Mouse (Mus musculus) cerebellum, postnatal 4 days (tissue): ENCODE data around the gene Adap1.

Experiments
- DNase-seq, 2 experiments: peaks; one replicate each; pipeline ENCODE4 v3.0.0; 2022; ENCODE audit warnings: low spot score in 2 of 2, mixed read lengths in 1 of 2

The Adap1 gene

DNA sequence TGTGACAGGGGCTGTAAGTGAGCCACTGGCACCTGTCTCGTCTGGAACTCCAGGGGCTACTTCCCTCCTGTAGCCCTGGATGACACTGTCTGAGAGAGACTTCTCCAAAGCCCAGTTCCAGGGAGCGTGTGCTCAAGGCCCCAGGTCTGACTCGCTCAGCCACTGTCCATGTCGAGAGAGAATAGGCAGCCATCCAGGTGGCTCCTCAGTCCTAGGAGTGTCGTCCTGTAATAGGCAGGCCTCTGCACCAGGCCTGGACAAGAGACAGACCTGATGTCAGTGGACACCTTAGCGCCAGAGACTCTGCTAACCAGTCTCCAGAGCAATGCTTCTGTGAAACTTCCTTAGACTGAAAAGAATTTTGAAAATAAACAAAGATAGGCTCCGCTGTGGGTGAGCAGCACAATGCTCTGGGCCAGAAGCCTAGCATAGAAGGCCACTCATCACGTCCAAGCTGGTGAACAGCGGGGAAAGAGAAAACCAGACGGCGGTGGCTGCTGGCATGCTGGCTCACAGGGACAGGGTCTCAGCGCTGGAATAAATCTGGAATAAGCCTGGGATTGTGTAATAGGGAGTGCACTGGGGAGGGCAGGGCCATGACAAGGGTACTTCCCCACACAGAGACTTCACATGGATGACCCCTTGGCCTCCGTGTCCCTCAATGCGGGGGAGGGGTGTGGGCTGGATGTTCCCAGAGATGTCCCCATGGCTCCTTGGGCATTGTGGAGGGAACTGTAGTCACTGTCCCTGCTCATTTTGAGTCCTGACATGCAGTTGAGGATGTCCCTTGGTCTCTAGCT, 39.1 kb downstream of the Adap1 start:
- no peak for DNase-seq

DNA sequence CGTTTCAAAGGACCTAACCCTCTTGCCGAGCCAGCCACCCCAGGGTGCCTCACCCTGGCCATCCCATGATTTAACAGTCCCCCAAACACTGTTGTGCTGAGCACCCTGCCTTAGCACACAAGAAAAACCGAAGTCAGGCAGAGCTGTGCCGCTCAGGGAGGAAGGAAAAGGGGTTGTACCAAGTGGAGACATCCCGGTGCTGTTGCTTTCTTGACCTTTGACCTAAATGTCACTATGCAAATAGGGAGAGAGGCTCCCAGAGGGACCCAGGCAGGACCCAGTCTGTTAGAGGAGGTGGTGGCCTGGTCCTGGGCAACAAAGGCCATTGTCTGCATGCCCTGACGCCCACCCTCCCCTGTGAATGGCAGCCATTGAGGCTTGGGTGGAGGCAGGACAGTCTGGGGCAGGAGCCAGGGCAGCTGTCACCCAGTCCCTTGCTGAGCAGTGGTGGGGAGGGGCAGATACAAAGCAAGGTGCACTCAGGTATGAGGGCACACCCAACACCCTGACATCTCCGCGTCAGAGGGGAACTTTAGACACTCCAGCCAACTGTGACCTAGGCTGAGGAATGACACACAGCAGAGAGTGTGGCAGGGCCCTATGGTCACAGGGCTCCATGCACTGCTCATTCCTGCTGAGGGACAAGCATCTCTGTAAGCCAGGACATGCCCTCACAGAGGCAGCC, 39.9 kb downstream of the Adap1 start:
- no peak for DNase-seq

DNA sequence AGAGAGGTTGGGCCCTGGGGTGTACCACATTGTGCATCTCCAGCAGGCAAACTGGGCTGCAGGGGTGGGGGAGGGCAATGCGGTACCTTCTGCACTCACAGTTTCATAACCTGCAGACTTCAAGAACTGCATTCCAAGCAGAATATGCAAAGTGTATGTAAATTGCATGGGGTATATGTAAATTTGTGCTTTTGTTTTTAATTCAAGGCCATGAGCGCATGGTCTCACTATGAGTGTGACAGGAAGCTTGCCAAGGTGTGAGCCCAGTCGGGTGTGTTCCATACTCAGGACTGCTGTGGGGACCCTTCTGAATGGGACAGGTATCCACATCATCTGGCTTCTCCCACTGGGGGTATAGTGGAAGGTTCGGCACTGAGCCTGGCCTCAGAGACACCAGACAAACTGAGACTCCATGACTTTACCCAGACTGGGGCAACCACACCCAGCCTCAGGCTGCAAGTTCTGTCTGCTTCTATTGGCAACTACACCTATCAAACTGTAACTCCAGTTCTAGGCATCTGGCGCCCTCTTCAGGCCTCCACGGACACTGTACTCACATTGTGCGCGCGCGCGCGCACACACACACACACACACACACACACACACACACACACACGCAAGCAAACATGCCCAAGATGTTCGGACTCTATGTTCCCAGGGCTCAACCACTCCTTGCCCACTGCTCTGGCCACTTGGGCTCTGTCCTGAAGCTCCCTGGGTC, 41.8 kb downstream of the Adap1 start:
- DNase-seq, result no peak

DNA sequence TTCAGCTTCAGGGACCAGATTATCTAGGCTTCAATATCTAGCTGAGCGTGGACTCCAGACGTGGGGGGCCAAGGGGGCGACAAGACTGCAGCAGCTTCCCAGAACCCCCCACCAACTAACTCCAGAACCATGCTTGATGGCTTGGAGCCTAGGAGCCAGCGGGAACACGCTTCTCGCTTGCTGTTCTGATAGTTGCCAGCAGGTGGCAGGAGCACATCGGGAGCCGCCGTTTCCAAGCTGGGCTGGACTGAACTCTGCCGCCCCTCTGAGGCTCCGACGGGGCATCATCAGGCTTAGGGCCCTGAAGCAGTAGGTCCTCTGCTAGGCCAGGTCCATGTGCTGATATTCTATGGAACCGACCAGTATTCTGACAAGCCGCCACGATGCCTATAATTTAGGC, 43.2 kb downstream of the Adap1 start:
- DNase-seq, result peak; percentile 89 to 90

DNA sequence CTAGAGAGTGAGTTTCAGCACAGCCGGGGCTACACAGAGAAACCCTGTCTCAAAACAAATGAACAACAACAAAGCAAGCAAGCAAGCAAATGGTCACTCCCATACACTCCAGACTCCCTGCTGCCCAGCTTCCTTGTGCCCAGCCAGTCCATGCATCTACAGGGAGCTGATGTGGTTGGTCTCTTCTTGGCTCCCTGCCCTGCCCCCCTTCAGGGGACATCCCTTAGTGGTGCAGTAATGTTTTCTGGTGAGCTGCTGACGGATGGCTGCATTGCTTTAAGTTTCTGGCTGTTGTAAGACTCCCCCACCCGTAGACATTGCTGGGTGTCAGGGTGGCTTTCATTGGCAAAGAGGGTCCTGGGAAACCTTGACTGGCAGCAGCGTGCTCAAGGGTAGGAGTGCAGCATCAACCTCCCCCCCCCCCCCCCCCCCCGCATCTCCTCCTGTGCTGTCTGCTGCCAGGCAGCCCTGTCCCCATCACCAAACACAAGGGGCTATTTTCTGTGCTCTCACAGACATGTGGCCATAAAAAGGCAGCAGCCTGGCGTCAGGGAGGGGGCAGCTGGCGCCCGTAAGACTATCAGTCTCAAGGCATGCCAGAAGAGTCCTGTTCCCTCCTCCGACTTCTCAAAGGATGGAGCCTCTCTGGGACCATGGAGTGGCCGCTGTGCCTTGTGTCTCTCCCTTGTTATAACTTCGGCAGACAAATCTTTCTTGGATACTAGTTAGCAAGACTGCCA, 43.9 kb downstream of the Adap1 start:
- DNase-seq, result no peak

DNA sequence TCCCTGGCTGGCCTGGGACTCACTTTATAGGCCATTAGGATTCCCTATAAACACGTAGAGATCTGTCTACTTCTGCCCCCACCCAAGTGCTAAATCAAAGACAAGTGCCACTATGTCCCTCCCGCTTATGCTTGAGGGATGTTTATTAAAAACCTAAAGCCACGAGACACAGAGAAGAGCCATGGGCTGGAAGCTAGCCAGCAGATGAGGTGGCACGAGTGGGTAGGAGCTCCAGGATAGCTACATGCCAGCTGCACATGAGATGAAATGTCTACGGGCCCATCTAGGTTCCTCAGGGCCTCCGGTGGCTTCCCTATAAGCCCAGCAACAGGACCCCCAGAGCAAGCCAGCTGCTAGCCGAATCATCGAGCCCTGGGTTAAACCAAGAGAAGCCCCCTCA, 48.1 kb downstream of the Adap1 start:
- DNase-seq, result no peak

DNA sequence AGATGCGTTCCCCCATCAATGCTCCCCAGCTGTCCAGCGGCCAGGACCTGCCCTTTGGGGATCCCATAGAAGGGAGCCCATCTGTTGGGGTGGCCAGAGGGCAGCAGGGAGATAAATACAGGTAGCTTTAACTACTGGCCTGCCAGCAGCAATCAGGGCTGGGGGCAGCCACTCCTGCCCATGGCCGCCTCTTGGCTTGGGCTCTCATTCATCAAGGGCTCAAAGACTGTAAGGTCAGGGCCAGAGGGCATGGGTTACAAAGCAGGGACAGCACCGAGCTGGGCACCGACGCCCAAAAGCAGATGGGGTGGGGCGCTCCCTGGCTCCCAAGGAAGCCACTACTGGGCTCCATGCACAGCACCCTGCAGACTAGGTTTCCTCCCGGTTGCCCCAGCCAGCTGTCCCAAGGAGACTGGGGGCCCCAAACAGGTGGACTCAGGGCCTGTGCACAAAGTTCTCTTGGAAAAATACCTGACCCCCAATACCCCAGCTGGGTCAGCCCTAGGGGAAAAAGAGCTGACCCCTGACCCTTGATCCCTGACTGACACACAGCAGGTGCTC, 53.3 kb downstream of the Adap1 start:
- no peak for DNase-seq

DNA sequence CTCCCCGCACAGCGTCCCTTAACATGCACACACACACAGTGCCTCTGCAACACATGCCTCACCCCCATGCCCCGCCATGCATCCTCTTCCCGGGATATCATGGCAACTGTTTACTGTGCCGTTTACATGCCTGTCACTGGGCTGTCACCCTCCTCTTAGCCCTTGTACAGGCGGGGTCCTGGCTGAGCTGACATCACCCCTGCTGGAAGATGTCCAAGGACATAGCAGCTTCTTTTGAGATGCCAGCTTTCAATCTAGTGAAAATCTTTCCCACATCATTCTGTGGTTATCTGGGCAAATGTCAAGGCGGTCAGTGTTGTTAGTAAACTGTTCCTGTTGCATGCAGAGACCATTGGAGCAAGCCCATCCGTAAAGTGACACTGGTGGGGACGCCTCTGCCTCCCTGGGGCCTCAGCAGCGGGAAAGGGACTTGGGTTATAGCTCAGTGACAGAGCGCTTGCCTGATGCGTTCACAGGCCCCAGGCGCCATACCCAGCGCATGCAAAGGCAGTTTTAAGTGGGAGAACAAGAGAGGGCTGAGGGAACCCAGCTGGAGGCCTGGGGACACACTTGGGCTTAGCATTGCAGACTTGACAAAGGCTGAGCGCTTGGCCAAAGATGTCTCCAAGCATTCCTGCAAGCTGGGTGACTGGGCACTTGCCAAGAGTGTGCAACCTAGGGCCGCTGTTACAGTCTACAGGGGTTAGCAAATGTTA, 54.5 kb downstream of the Adap1 start:
- DNase-seq, result no peak

DNA sequence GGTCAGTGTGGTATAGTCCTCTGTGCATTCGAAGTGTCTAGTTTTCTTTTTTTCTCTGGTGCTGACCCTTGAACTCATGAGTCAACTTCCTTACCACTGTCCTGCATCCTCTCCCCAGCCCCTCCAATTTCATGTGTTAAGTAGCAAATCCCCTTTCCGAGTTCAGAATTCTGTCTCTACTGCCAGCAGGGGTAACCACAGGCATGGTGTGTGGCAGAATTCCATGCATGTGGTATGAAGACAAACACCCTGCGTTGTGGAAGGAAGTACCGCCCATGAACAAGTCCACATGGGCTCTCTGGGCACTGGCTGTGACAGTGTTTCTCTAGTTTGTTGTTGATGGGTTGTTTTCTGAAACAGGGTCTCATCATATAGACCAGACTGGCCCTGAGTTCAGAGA, 57.8 kb downstream of the Adap1 start:
- DNase-seq, result no peak

DNA sequence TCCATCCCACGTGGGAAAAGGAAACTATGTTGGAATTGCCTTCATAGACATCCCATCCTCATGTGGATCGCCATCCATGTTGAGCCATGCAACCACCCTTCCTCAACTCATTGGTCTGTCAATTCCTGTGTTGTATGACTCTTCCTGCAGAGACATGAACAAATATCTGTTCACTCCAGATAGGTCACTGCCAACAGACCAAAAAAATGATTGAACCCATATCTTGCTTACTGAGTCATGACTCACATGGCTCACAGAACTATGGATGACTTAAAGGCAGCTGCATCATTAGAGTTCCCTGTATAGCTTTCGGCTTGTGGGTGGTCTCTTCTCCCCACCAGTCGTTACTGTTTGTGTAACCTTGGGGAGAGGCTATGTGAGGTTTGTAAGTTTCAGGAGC, 64.0 kb downstream of the Adap1 start:
- no peak for DNase-seq

DNA sequence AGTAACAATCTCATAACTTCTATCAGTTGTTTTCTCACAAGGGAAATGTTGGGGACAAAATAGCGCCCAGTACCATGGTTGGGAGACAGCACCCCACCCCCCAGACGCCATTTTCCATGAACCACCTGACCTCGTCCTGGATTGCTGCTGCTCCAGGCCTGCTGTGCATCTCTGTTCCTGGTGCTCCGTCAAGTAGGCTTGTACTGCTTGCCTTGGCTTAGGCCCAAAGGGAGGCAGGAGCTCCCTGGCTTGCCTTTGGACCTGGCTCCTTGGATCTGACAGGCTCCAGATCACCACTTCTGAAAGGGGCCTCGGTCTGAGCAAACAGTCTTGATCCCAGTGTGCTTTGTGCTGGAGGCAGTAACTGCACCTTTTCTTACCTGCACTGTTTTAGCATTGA, 65.6 kb downstream of the Adap1 start:
- DNase-seq, result no peak

DNA sequence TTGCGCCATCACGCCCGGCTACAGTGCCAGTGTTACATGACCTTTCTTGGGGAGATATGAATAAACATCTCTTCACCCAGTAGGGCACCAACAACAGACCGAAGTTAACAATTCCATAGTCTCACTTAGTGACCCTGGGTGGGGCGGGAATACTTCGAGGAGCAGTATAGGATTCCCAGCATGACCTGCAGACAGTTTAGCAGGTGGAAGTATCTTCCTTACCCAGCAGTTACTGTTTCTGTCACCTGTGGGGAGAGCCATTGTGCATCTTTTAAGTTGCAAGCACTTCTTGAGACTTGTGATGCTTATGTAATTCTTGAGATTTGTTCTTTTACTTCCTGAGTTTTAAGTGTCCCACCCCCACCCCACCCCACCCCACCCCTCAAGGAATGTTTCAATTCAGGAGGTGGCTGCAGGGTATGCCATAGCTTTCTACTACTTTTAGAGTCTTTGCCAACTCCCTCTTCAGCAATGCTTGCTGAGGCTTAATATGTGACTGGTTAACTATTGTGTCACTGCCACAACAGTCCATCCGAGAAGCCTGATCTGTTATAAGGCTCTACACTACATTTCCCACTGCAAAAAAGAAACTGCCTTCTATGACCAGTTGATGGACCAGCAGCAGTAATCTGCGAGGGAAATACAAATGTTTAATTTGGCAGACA, 66.9 kb downstream of the Adap1 start:
- no peak for DNase-seq

DNA sequence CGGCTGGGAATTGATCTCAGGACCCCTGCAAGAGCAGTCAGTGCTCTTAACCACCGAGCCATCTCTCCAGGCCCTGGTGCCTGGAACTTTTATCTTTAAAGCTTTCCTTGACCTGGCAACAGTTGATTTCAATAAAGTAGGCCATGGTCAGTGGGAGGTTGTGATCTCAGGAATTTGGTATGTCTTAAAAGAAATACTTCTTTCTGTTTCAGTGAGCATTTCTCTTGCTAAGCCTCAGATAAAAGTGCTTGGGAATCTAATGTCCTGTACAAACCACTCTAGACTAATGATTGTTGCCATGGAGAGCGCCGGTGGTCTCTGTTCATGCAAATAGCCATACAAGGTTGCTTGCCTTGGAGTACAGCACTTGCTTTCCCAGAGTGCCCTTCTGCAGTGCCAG, 67.6 kb downstream of the Adap1 start:
- no peak for DNase-seq

DNA sequence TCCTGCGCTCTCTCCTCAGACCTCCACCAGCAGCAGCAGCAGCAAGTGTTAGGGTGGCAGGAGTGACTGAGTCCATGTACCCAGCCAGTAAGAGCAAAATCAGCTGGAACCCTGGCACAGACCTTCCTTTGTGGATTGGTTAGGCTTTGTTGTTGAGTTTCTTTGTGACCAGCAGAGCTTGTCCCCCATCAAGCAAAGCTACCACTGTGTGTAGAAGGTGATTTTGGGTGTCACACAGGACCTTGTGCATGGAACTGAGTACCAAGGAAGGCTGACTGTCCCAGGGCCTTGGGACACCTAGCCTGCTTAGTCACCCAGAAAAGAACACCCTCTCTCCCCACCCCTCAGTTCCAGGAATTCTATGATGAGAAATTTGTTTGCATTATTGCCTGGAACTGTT, 68.2 kb downstream of the Adap1 start:
- no peak for DNase-seq

DNA sequence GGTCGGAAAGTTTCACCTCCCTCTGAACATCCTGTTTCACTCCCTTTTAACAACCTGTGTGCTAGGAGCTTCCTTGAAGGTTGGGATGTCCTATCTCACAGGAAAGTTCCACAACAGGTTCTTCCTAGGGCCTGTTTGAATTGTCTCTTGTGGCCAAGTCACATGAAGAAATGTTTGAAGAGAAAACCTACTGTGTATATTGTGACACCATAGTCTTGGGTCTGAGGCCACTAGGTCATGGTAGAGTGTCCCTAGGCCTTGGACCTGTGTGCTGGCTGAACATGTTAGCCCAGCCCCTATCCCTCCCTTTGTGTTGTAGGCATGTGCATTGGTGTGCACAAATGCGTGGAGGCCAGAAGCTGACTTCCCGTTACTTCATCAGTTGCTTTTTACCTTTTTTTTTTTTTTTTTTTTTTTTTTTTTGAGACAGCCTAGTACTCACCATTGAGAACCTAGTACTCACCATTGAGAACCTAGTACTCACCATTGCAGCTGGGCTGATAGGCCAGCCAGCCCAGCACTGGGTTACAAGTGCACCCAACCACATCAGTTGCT, 69.1 kb downstream of the Adap1 start:
- DNase-seq, result no peak

DNA sequence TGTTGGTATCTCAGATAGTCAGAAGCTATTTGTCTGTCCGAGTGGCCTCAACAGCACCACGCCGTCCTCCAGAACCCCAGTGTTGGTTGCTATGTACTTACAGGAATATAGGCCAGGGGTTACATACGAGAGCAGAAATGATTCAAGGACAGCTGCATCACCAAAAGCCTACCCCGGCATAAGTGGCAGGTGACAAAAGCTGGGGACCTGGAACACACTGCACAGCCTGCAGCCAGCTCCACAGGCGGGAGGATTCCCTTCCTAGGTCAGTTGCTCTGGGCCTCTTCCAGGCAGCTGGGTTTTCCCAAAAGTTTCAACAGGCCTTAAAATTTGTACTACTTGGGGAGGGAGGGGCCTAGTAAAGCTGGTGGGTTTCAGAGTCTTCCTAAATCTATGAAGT, 69.6 kb downstream of the Adap1 start:
- DNase-seq, result no peak

DNA sequence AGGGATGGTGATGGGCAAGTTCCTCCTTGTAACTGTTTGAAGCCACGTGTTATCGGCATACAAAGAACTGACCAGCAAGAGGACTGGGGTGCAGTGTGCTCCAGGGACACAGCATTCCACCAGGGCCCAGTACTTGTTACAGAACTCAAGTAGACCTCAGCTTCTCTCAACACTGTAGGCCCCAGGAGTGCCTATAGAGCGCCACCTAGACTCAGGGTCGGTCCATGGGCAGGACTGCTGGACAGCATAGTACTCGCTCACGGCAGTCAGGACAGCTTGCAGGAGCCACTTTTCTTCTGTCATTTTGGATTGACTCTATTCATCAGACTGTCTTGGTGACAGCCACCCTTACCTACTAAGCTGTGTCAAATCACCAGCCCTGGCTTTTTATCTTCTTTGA, 70.5 kb downstream of the Adap1 start:
- no peak for DNase-seq

DNA sequence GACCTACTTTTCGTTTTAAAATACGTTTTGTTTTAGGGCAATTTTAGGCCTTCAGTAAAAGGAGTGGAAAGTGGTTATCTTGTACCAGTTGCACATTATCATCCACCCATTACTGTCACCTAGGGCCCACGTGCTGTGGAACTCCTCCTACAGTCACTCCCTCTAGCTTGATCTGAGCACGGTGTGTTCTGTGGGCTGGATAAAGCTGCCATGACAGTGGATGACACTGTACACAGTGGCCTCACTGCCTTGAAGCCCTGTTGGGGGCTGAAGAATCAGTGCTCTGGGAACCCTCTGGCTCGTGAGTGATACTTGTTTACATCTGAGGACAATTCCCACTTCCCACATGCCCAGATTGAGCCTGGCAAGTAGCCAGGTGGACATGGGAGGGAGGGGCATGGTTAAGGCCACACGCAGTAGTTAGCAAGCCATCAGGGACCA, 72.1 kb downstream of the Adap1 start:
- DNase-seq, result peak in 1 of 2 experiments; percentile 32

DNA sequence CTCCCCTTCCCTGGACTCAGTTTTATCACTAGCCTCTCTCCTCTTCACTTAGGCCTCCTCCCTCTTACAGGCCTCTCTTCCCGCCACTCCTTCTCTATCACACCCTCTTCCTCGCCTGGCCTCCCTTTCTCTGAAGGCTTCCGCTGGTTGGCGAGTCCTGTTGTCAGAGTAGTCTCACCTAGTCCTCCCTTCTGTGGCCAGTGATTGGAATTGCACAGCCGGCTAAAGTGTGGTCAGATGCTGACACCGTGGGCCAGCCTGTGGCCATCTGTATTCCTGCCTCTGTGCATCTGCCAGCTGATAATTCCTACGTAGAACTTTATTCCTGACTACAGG, 72.5 kb downstream of the Adap1 start:
- peak in 1 of 2 experiments; percentile 29 for DNase-seq
